Mouse (Mus musculus) thymus, postnatal 14 days (tissue): ENCODE data around the gene Timm22.

Experiments used
- DNase-seq: peaks from one replicate; pipeline ENCODE4 v3.0.0; 2021

The Timm22 gene

DNA sequence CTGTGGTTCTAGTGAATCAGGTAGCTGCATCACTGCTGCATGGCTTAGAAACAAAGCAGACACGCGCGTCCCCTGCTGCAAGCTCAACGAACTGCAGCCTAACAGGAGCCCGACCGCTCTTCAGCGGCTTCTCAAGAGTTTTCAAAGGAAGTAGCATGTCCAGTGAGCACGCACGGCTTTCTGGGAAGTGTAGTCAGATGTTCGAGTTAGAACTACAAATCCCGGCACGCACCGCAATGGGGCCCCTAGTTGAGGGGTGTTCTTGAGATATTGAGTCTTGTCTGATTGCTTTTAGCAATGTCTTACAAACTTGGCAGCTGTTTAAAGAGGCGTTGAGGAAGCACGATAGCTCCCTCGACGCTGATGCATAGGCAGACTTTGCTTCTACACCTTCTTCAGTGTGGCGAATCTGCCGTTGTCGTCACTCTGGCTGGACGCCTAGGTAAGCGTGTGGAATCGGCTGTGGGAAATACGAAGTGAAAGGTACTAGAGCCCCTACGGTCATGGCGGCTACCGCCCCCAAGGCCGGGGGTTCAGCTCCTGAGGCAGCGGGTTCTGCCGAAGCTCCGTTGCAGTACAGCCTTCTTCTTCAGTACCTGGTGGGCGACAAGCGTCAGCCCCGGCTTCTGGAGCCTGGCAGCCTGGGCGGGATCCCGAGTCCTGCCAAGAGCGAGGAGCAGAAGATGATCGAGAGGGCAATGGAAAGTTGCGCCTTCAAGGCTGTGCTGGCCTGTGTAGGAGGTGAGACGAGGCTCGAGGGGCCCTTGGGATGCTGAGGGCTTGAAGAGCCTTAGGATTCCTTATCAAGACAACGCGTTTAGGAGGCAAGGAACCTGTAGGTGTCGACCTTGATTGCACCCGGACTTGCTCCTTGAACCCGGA is at the start of gene Timm22:
Timm22 (plus strand) TSS at position 251 of the 882 bp plus-strand sequence.
- DNase-seq = peak; percentile 98

DNA sequence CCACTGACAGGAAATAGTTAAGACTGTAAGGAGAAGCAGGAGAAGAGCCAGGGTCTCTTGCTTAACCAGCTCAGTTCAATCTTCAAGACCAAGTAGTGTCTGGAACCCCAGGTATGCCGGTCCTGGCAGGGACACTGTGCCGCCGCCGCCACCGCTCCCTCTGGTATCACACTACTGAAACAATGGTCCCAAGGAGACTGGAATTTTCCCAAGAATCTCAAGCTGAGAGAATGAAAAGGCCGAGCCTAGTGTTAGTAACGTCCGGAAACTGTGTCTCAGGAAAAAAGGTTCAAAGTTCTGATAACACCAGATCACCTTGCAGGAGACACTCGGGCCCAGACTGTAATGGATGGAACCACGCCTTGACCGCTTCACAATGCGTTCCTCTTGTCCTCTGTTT is 49.3 kb upstream of the Timm22 start:
- DNase-seq = no peak

DNA sequence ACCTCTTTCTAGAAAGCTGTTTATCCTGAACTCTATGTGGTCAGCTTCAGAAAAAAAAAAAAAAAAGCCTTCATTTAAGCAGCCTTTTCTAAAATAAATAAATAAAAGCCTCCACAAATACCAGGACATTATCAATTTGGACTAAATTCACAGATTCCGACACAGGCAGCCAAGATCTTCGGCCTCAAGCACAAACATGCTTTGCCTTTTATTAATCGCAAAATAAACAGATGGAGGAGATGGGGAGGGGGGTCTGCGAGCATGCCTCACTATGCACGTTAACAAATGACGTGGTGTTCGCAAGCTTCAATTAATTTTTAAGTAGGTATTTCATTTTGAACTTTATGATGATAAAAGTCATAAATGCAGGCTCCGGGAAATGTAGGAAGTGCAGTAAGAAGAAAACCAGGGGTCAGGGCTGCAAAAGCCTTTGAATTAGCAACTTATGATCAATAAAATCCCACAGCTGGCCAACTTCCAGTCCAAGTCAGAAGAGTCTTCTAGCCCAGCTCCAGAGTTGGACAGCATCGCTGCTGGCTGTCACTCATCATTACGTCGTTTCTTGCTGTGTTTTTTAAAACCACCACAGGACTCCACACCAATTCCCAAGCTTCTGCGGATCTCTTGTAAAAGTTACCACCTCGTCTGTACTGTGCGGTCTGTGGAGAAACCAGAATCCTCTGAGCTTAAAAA is 48.0 kb upstream of the Timm22 start:
- DNase-seq = no peak

DNA sequence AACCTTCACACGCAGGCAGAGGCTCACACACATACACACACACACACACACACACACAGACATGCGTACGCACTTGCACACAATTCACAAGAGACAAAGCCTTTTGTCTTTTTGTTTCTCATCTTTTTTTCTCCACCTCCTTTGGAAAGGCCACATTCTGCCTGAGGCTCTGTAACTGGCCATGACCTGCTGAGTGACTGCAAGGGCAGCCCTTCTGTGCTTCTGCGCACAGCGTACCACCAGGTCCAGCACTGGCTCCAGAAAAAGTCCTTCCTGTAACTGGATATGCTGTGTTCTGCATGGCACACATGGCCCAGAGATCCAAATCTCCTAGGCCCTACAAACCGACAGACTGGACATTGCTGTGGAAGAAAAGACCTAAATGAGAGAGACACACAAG is 46.5 kb upstream of the Timm22 start:
- no peak for DNase-seq

DNA sequence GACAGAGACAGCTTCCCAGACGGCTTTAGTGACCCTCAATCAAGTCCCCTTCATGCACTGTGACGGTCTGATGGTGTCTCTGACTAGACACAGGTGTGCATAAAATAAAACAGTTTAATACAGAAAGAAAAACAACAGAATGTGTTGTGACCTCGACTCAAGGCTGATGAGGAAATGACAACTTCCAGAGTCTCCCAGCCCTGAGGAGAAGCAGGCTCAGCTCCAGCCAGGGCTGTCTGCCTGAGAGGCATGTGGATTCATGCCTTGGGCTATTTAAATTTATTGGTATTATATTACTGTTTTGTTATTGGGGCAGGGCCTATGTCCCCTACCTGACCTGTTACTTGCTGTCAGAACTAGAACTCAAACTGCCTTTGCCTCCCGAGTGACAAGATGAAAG is 45.3 kb upstream of the Timm22 start:
- no peak for DNase-seq

DNA sequence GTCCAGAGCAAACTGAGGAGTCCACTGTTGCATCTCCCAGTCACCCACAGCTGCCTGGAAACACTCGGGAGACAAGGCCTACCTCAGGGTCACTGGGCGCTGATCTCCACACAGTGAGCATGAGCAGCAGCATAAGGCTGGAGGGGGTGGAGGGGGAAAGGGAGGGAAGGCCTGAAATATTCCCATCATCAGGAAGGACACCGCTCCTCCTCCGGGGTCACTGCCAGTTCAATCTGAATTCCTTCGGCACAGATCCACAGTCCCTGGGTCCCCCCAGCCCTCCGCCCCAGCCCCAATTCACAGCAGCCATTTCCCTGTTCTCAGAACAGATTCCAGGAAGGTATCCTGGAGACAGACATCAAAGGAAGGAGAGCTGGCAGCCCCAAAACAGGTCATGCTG is 43.6 kb upstream of the Timm22 start:
- no peak for DNase-seq

DNA sequence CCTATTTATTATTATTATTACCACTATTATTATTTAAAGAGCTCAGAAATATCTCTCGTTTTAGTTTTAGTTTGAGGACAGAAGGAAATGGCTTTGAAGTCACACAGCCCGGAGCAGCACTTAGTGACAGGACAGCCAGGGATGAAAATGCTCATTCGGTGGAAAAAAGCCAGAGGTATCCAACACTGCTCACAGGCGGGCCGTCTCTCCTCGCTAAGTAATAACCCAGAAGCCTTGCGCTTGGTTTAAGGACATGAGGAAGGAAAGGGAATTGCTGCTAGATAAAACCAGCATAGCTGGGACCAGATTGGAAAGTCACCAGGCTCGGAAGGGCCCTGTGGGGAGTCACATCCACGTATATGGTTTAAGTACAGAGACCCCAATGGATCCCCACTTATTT is 43.1 kb upstream of the Timm22 start:
- no peak for DNase-seq

DNA sequence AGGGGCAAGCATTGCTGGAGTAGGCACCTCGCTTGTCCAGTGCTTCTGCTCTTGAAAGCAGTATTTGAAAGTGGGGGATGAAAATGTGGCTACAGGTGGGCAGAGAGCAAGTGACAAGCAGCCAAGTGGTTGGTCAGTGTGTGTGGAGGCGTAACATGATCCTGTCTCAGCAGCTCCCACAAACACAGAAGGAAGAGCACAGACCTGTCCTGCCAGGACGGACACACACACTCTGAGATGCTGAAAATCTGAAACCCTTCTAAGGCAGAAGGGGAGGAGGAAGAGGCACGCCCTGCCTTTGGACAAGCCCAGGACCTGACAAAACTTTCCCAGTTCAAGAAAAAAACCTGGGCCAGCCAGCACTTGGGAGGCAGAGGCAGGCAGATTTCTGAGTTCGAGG is 42.7 kb upstream of the Timm22 start:
- DNase-seq = no peak

DNA sequence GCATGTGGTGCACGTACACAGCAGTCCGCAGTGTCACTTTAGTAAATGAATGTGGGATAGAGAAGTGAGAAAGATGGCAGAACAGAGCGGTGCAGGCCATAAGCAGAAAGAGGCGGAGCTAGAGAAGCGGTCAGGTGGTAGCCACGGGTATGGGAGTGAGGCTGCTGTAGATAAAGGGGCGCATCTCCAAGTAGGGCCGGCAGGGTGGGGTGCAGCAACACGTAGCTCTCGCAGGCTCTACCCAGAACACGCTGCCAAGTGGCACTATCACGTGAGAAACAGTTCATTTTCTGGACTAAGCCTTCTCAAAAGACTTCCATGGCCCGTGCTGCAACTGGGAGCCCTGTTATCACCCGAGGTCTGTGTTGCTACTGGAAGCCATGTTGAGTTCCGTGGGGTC is 40.0 kb upstream of the Timm22 start:
- no peak for DNase-seq

DNA sequence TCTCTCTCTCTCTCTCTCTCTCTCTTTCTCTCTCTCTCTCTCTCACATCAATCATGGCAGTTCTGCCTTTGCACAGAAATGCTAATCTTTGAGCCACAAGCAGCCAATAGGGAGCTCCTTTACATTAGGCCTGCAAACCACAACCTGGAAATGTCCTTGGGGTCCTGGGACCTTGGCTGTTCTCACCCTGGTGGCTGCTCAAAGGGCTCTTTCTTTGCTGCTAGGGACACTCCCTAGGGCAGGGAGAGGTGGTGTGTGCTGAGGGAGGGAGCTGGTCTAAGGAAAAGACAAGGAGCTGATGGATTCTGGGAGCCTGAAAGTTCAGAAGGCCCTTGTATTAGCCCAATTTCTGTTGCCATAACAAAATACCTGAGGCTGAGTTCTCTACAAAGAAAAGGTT is 36.3 kb upstream of the Timm22 start:
- no peak for DNase-seq

DNA sequence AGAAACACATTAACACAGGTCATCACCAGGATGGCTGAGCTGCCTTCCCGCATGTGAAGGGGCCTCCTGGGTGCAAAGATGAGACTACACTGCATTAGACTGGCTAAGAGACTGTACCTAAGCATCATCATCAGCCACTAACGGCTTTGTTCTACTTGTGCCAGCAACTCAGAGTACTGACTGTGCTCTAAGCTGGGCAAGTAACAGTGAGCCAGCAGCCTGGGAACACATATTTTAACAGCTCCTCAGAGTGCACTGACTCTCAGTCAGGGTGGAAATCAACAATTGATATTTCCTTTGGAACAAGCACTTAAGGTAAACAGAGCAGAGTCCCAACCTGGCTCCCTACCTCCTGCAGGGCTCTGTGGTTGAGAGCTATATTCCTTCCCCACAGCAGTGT is 34.6 kb upstream of the Timm22 start:
- no peak for DNase-seq

DNA sequence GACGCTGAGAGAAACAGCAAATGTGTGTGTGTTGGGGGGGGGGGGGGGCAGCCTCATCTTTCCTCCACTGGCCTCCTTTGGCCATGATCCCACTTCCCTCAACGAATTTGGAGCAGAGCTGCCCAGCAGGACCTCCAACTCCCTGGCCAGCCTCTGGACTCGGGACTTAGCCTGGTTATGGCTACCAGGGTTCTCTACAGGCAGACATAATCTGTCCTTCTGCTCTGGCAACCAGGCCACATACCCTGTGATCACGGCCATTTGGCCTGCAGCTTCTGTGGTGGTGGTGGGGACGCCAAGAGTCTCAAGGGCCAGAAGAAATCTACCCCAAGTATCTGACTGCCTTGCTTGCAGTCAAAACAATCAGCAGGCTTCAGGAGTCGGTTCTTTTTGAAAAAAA is 34.2 kb upstream of the Timm22 start:
- no peak for DNase-seq

DNA sequence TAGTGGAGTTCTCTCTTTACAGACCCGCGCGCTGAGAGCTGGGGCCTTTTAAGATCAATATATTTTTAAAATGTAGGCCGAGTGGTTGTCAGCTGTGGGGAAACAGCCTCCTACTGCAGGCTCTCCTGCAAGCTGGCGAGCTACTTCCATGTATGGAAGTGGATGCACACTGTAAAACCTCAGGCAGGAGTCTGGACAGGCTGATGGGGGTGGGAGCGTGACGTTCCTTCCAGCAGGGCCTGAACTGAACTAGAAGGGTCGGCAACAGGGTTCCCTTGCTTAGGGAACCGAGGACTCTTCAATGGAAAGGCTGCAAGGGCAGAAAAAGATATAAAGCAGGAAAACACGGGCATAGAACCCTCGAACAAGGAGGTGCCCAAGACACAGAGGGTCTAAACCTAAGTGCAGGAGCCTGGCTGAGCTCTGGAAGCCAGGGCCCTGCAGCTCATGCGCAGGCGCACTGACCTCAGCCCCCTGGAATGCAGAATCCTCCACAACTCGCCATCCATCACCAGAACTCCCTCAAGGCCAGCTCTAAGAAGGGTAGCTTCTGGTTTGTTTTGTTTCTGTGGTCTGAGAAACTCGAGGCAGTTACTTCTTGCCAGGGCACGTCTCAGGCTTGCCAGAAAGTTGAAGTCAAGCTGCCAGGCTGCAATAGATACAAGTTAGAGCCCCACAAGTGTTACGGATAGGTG is 32.1 kb upstream of the Timm22 start:
- no peak for DNase-seq

DNA sequence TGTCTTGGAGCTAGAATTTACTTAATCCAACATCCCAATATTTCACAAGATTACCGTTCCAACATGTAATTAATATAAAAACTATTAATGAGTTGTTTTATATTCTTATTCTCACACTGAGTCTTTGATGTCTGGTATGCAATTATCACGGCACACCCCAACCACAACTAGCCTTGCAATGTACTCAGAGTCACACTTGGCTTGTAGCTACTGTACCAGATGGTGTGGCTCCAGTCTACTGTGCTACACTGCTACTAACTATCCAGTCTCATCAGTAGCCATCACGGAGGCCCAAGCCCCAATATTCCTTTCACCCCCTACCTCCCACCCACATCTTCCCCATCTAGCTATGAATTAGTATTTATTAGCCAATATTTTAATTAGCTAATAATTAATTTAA is 30.3 kb upstream of the Timm22 start:
- DNase-seq = no peak

DNA sequence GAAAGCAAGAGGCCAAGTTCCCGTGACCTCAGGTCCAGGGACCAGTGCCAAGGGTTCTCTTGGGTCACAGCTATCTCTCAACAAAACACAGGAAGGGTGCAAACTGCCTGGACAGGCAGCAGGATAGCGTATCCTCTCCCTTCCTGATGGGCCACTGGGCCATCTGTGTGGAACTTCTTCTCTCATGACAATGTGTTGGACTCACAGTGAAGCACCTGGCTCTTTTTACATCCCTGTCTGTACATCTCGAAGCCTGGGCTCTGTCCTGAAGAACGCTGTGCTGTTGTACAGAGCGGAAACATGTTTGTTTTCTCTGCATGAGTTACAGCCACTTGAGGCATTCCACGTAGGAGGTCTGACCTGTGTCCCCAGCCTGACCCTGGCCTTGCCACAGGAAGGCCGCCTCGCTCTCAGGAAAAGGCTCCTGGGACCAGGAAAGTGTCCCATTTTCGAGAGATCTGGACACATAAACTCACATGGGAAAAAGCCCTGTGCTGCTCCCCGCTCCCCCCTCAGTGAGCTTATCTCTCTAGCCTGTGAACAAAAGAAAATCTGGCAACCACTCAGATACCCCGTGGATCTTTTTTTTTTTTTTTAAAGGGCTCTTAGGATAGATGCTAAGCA is 26.7 kb upstream of the Timm22 start:
- no peak for DNase-seq

DNA sequence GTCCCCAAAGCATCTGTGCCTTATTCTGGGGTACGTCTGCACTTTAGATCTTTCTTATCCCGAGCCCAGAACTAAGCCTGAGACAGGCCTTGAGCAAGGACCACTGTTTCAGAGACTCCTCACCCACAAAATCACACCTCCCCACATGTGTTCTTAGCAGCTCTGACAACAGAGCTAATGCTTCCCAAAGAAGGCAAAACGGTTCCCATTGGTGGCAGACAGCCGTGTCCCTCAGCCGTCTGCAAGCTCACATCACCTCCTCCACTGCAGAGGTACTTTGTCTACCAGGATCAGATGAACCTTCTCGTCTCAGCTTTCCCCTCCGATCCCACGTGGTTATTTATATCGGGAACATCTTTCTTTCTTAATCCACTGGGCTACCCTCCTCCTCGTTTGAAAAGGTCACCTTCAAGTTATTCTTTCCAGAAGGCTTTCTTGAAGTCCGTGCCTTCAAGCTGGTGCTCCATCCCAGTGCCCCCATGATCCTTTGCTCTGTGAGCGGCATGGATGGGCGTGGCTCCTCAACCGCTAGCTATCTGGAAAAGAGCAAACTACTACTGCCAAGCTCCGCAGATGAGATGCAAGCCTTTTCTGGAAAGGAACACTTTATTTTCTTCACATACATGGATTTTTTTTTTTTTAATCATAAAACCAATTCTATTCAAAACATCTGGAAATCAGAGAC is 25.4 kb upstream of the Timm22 start:
- no peak for DNase-seq

DNA sequence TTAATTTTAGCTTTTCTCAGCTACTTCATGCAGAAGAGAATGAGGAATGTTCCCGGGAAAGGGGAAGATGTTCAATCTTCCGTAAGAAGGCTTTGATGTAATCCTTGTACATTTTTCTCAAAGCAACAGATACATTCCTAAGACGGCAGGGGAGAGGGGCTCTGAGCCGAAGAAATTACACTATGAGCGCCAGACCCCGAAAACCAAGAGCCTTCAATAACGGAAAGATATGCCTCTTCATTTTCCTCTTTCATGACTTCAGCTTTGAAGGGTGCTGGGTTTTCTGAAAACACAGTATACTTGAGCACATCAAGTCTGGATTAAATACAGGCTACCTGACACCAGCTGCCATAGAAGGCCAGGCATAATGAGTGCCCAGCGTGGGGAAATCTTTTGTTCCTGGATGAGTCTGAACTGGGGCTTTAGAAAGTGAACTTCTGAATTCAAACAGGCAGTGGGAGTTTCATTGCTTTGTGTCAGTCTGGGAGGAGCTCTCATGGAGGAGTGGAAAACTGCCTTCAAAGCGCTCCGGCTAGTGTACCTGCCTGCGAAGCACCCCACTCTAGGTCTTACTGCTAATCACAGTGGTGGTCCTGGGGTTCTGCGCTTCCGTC is 23.9 kb upstream of the Timm22 start:
- no peak for DNase-seq

DNA sequence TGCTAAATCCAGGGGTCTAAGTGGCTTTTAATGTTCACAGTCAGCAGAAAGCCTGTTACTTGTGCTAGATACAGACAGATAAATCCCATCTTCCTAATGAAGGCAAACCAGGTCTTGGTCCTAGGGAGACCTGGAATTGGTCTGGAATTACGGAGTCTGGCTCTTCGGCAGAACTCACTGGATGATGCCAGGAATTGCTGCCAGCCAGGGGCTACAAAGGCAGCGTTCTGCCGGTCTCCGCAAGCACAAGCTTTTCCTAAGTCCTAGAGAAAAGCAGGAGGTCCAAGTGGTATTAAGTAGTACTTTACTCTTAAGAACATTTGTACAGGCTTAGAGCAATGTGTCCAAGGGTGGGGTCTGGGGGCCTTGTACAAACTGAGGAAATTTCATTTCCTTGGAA is 22.4 kb upstream of the Timm22 start:
- DNase-seq = no peak

DNA sequence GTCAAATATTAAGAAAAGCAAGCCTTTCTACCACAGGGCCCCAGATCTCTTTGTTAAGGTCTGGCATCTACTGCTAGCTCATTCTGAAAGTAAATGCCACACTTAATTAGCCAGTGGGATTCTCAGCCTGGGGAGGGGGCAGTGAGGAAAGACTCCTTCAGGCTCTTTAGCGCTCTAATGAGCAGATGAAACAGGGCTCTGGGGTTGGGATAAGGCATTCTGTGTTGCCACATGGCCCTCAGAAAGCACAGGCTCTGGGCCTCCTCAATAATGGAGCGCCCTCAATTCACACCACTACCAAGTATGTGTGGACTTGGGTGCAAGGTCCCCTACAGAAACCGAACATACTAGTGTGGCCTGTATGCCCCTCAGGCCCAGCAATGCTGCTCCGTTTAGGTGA is 21.7 kb upstream of the Timm22 start:
- no peak for DNase-seq

DNA sequence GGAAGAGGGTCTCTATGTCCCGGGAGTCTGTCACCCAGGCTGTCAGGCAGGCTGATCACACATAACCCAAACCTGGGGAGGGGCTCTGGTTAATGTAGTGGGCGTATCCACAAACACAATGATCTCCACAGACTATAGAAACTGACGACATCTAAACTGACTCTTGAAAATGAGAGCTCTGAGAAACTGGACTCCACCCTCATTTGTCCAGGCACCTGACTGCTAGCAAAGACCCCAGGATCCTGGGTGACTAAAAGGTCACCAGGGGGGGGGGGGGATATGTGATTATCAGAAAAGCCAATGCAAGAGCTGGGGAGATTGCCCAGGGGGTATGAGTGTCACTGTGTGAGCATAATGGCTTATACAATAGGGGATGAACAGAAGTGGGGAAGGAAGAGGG is 21.0 kb upstream of the Timm22 start:
- DNase-seq = no peak

DNA sequence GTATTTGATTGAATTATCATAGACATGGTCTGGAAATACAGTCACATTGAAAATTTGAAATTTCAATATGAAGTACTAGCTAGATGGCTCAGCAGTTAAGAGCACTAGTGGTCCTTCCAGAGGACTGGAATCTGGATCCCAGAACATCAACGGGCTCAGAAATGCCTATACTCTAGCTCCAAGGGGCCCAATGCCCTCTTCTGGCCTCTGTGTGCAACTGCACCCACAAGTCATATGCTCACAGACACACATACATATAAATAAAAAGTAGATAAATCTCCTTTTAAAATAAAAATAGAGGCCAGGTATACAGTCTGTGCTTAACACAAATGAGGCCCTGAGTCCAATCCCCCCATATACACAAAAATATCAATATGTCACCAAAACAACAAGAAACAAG is 19.7 kb upstream of the Timm22 start:
- DNase-seq = no peak

DNA sequence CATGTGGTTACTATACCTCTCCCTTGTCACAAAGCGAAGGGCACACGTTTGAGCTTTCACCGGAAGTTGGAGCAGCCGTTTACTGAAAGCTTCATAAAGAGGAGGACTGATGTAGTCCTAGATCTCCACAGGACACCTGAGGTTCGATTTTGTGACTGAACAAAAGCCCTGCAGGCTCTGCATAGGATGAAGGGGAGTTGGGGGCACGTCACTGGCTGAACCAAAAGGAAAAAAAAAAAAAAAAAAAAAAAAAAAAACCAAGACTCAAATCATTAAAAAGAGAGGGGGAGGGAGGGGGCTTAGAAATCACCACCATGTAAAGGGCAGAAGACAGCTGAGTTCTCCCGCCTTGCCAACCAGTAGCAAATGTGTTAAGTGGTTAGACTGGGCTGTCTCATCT is 18.0 kb upstream of the Timm22 start:
- no peak for DNase-seq
